Mouse (Mus musculus): ENCODE measurements around the gene Zfp366. TPM values are rescaled to one million over a fixed set of nuclear protein-coding genes. Genes with fewer than 3 reads are reported as not detected.

The Zfp366 gene
- polyA plus RNA-seq, 1 experiment from 2014 or later = 0.47 TPM

DNA sequence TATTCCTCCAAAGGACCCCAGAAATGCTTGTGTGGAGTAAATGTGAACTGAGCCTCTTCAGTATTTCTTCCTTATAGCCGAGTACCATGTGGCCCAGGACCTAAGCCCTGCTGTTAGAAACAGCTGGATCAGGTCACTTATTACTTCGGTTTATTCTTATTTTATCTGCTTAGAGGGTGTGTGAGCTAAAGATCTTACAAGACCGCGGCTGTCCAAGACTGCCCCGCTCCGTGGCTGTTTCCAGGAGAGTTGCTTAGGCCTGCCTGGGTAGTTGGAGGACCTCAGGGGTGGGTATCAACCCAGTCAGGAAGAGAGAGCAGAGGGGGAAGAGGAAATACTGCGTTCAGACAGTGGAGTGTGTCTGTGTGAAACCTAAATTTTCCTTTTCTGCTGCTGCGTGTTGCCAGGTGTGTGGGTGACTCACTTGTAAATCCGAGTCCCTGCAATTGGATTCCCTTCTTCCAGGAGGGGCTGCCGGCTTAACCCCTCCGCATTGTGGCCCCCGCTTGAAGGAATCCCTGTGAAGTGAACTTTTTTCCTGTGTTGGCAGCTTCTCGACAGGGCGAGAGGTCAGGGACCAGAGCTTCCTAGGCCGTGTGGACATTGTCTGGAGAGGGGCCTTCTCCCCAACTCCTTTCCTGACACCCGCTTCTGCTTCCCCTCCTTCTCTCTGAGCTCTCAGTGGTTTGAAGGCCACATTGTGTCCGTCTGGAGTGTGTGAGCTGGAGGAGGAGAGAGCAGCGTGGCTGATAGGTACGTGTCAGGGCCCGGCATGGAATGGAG is 51.0 kb downstream of the Zfp366 start:
- H3K36me3 ChIP-seq (replicated peaks) = no peaks in the 10 kb centered on the region
- H3K4me1 ChIP-seq = peaks cover 32% of the 10 kb centered on the region
- H3K4me3 ChIP-seq = no peak overlapping the region
- H3K27ac ChIP-seq = 0 out of 2 replicates have a peak overlapping the region, but pooled peaks have one; percentile 35
- no peaks in the 10 kb centered on the region for H3K27me3 ChIP-seq (ENCODE audit: poor library complexity, severe bottlenecking)
- 81% methylated on average over 20 of the region's 20 CpGs for WGBS
- H3K9me3 ChIP-seq = no peaks in the 10 kb centered on the region
- DNase-seq (ENCODE audit: extremely low spot score, low spot score) = no peak

DNA sequence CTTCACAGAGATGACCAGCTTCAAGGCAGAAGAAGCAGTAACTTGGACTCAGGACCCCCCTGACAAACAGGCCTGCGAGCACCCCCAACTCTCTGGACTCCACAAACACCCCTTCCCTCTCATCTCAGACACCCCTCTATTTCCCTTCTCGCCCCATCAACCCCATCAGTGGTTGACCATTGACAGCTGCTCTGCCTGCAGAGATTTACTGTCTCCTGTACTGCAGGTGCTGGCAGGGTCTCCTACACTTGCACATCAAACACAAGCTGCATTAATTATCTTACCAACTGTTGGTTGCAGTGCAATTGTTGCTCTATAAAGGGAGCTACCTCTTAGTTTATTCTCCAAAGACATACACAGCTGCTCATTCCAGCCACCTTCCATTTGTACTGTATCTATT is 51.6 kb downstream of the Zfp366 start:
- H3K27ac ChIP-seq = no peak overlapping the region
- H3K27me3 ChIP-seq (ENCODE audit: poor library complexity, severe bottlenecking) = no peaks in the 10 kb centered on the region
- no peak overlapping the region for H3K4me3 ChIP-seq
- peaks cover 36% of the 10 kb centered on the region for H3K4me1 ChIP-seq
- WGBS = 73% methylated on average over 2 of the region's 2 CpGs
- DNase-seq (ENCODE audit: extremely low spot score, low spot score) = no peak
- no peaks in the 10 kb centered on the region for H3K36me3 ChIP-seq (replicated peaks)
- no peaks in the 10 kb centered on the region for H3K9me3 ChIP-seq

DNA sequence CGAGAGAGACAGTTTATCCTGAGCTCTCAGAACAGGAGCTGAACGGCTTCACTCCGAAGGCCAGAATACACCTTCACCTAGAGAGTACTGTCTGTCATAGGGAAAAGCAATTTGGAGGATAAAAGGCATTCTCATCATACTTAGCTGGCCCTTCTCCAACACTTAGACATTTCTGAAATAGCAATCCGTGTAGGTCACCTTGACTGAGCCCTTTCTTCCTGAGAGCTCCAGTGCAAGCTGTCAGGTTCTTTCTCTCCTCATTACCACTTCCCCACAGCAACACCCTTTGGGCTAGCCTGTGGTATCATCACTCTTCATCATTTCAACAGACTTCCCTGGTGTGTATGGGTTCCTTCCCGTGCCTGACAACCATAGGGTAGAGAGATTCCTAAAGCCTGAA is 52.5 kb downstream of the Zfp366 start:
- peaks cover 36% of the 10 kb centered on the region for H3K4me1 ChIP-seq
- H3K27me3 ChIP-seq (ENCODE audit: poor library complexity, severe bottlenecking) = no peaks in the 10 kb centered on the region
- no peak overlapping the region for H3K4me3 ChIP-seq
- no peaks in the 10 kb centered on the region for H3K9me3 ChIP-seq
- H3K36me3 ChIP-seq (replicated peaks) = no peaks in the 10 kb centered on the region
- DNase-seq (ENCODE audit: extremely low spot score, low spot score) = no peak
- WGBS = 90% methylated on average over 5 of the region's 5 CpGs
- no peak overlapping the region for H3K27ac ChIP-seq

DNA sequence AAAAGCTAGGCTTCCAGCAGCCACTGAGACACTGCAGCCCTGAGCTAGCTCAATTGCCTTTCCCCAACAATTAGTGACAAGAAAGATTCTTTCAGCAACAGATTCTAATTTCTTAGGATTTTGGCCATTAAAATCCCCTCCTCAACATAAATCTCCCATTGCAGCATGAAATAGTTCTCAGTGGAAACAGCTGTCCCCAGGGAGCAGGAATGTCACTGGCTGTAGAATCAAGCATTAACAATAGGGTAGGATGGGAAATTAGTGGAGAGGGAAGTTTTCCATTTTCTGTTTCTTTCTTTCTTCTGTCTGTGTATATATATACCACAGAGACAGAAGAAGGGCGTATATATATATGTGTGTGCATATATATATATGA is 53.2 kb downstream of the Zfp366 start:
- 87% methylated on average over 1 of the region's 1 CpGs for WGBS
- Histone ChIP-seq H3K4me1 (peaks cover 36% of the 10 kb centered on the region), H3K4me3 (no peak overlapping the region), H3K9me3 (no peaks in the 10 kb centered on the region), H3K27ac (no peak overlapping the region), H3K36me3 (replicated peaks) (no peaks in the 10 kb centered on the region), H3K27me3 (ENCODE audit: poor library complexity, severe bottlenecking) (no peaks in the 10 kb centered on the region)
- DNase-seq (ENCODE audit: extremely low spot score, low spot score) = no peak

DNA sequence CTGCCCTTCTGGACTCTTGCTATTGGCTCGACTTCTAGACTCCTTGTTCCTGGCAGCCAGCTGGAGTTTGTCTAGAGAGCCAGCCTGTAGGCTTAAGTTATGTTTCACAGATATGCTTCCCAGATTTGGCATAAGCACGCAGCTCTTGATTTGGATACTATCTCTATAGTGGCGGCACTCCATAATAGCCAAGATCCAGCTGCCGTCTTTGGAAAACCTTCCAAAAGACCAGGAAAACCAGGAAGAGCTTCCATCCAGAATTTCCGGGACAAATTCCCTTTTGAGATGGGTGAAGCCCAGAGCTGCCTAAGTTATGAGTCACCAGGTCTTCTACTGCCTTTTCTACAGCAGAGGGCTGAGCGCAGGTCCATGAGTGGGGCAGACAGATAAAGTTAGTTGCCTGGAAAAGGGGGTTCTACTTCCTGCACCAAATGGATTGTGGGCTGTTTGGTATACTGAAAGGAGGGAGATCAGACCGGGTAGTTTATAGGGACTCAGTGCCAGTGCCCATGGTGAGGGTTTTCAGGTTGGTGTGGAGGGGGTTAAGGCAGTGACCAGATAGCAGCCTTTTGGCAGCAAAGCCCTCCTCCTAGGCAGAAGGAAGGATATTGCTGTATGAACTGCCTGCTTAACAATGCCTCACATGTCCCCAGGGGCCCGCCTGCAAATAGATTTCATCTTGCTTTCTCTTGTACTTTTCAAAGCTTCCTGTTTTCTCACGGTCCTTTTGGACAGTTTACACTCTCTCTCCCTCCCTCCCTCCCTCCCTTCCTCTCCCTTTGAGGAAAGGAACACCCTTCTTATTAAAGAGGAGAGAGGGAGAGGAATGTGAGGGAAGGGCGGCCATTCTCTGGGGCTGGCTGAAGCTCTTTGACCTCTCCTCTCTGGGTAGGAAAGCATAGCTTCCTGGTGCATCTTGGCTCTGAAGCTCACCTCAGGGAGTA is 53.9 kb downstream of the Zfp366 start:
- no peaks in the 10 kb centered on the region for H3K9me3 ChIP-seq
- peak overlapping the region; percentile 82 for H3K27ac ChIP-seq
- H3K4me1 ChIP-seq = peaks cover 36% of the 10 kb centered on the region
- no peaks in the 10 kb centered on the region for H3K36me3 ChIP-seq (replicated peaks)
- no peak for DNase-seq (ENCODE audit: extremely low spot score, low spot score)
- WGBS = 74% methylated on average over 10 of the region's 10 CpGs
- H3K27me3 ChIP-seq (ENCODE audit: poor library complexity, severe bottlenecking) = no peaks in the 10 kb centered on the region
- H3K4me3 ChIP-seq = no peak overlapping the region

DNA sequence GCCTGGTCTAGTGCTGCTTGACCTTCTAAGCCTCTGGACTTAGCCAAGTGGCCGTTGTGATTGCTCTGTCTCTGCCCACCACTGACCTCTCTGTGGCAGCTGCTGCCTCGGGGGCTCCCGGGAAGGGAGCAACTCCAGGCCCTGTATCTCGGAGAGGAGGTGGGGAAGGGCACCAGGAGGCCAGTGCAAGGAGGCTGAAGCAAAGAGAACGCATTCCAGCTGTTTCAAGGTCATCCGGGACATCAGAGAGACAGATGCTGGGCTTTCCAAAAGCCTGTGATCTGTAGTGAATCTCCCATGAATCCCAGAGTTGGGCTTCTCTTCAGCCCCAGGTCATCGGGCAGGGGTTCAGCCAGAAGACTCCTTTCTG is 54.5 kb downstream of the Zfp366 start:
- Histone ChIP-seq H3K4me3 (no peak overlapping the region), H3K4me1 (peaks cover 36% of the 10 kb centered on the region), H3K36me3 (replicated peaks) (no peaks in the 10 kb centered on the region), H3K27ac (peak overlapping the region; percentile 82), H3K27me3 (ENCODE audit: poor library complexity, severe bottlenecking) (no peaks in the 10 kb centered on the region), H3K9me3 (no peaks in the 10 kb centered on the region)
- peak; percentile 29 for DNase-seq (ENCODE audit: extremely low spot score, low spot score)
- 35% methylated on average over 7 of the region's 7 CpGs for WGBS

DNA sequence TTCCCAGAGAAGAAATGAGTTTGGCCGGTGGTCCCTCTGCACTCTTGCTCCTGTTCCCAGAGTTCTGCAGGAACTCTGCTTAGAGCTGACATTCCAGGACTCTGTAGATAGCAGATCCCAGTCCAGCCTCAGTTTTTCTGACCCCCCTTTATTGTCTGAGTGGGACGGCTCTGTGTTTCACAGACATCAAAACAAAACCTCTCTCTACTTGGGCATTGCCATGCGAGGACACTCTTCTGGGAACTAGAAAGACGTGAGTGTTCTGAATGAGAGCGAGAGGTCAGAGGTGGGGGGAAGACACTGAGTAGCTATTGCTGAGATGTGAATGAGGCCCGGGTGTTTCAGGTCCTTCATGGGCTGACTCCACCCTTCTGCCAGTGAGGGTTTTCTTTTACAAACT is 55.1 kb downstream of the Zfp366 start:
- Histone ChIP-seq H3K27me3 (ENCODE audit: poor library complexity, severe bottlenecking) (no peaks in the 10 kb centered on the region), H3K4me3 (no peak overlapping the region), H3K4me1 (peaks cover 39% of the 10 kb centered on the region), H3K9me3 (no peaks in the 10 kb centered on the region), H3K36me3 (replicated peaks) (no peaks in the 10 kb centered on the region), H3K27ac (peak overlapping the region; percentile 82)
- WGBS = 46% methylated on average over 6 of the region's 6 CpGs
- no peak for DNase-seq (ENCODE audit: extremely low spot score, low spot score)

DNA sequence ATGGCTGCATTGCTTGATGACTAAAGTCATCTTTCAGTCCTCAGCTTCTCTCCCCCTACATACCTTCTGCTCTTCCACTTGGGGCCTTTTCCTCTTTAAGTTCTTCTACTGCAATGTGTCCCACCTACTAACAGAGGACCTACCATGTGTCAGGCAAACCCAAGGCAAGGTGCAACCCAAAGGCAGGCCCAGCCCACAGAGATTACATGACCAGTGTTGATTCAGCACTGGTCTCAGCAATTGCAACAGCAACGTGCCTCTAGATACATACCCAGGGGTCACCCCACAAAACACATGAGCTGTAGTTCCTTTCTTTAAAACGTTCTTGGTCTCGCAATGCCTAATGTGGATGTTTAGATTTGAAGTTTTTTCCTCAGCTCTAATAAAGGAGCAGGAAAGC is 57.4 kb downstream of the Zfp366 start:
- no peak for DNase-seq (ENCODE audit: extremely low spot score, low spot score)
- Histone ChIP-seq H3K4me3 (no peak overlapping the region), H3K9me3 (no peaks in the 10 kb centered on the region), H3K4me1 (peaks cover 46% of the 10 kb centered on the region), H3K27me3 (ENCODE audit: poor library complexity, severe bottlenecking) (no peaks in the 10 kb centered on the region), H3K36me3 (replicated peaks) (no peaks in the 10 kb centered on the region), H3K27ac (no peak overlapping the region)
- 90% methylated on average over 3 of the region's 3 CpGs for WGBS

DNA sequence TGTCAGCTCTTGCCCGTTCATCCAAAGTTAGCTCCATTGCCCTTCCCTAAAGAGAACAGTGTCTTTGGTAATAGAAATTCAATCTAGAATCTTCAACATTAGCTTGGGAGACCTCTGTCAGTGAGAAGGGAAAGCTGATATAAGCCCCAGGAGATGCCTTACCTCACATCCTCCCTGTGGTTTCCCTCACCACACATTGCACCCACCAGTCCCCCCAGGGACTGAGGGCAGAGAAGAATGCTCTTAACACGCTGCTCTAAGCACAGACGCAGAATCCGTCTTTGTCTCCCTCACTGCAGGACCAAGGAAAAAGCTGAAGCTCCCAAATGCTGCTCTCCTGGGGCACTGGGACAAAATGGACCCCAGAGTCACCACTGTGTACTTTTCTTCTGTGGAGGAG is 58.3 kb downstream of the Zfp366 start:
- whole genome bisulfite sequencing = 78% methylated on average over 4 of the region's 4 CpGs
- no peak overlapping the region for H3K4me3 ChIP-seq

DNA sequence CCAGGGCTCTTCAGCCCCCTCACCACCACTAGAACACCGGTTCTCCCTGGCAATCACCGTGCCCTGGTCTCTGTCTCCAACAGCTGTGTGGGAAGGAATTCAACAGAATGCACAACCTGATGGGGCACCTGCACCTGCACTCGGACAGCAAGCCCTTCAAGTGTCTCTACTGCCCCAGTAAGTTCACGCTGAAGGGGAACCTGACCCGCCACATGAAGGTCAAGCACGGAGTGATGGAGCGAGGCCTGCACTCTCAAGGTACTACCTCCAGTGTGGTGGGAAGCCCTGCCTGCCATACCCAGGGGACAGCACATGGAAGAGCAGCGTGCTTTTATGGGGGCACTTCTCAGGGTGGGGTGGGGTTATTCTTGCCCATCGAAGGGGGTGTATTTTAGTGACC is 59.2 kb downstream of the Zfp366 start:
- no peak overlapping the region for H3K27ac ChIP-seq
- no peak for DNase-seq (ENCODE audit: extremely low spot score, low spot score)
- H3K9me3 ChIP-seq = no peaks in the 10 kb centered on the region
- 94% methylated on average over 9 of the region's 9 CpGs for WGBS
- no peak overlapping the region for H3K4me3 ChIP-seq
- no peaks in the 10 kb centered on the region for H3K36me3 ChIP-seq (replicated peaks)
- H3K27me3 ChIP-seq (ENCODE audit: poor library complexity, severe bottlenecking) = no peaks in the 10 kb centered on the region
- peaks cover 40% of the 10 kb centered on the region for H3K4me1 ChIP-seq

More for the DNA sequence above, 58.3 kb downstream of the Zfp366 start:
- 0 out of 2 replicates have a peak overlapping the region, but pooled peaks have one; percentile 26 for H3K27ac ChIP-seq
- DNase-seq (ENCODE audit: extremely low spot score, low spot score) = no peak
- no peaks in the 10 kb centered on the region for H3K27me3 ChIP-seq (ENCODE audit: poor library complexity, severe bottlenecking)
- no peaks in the 10 kb centered on the region for H3K9me3 ChIP-seq
- H3K4me1 ChIP-seq = peaks cover 46% of the 10 kb centered on the region
- no peaks in the 10 kb centered on the region for H3K36me3 ChIP-seq (replicated peaks)

DNA sequence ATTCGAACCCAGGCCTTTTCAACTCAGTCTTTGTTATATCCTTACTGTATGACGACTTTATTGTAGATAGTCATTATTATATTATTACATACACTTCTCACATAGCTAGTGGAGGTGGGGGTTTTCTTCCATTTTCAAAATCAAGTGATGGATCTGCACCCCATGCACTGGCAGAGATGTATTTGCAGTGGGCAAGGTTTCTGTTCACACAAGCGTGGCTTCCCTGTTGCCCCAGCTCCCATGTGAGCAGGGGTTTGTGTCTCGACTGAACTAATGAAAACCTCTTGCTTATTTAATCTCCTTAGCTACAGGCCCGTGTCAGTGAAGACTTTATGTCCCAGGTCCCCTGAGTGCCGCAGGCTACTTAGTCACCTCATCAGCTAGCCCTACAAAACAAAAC is 59.8 kb downstream of the Zfp366 start:
- Histone ChIP-seq H3K4me1 (peaks cover 33% of the 10 kb centered on the region), H3K36me3 (replicated peaks) (no peaks in the 10 kb centered on the region), H3K27me3 (ENCODE audit: poor library complexity, severe bottlenecking) (no peaks in the 10 kb centered on the region), H3K4me3 (no peak overlapping the region), H3K27ac (peak overlapping the region; percentile 37; the same call in 1 of the 2 replicates), H3K9me3 (no peaks in the 10 kb centered on the region)
- WGBS = 42% methylated on average over 6 of the region's 6 CpGs
- no peak for DNase-seq (ENCODE audit: extremely low spot score, low spot score)

DNA sequence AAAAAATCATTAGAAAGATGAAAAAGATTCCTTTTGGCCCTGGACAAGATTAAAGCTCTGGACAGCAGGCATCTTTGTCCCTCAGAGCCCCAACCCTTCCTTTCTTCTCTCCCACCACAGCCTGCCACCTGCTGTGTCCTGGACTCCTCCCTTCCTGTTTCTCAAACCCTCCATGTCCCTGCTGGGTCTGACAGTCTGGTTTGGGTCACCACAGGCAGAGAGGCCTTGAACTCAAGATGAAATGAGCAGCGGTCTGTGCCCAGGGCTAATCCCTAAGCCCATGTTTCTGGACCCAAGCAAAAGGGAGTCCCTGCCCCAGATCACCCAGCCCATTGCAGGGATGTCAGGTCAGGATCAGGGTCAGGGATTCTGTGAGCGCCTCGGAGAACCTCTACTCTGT is 60.3 kb downstream of the Zfp366 start:
- H3K27me3 ChIP-seq (ENCODE audit: poor library complexity, severe bottlenecking) = no peaks in the 10 kb centered on the region
- H3K27ac ChIP-seq = peak overlapping the region; percentile 37; the same call in 1 of the 2 replicates
- no peak overlapping the region for H3K4me3 ChIP-seq
- peaks cover 29% of the 10 kb centered on the region for H3K4me1 ChIP-seq
- H3K9me3 ChIP-seq = no peaks in the 10 kb centered on the region
- WGBS = 50% methylated on average over 3 of the region's 3 CpGs
- no peaks in the 10 kb centered on the region for H3K36me3 ChIP-seq (replicated peaks)
- DNase-seq (ENCODE audit: extremely low spot score, low spot score) = no peak

DNA sequence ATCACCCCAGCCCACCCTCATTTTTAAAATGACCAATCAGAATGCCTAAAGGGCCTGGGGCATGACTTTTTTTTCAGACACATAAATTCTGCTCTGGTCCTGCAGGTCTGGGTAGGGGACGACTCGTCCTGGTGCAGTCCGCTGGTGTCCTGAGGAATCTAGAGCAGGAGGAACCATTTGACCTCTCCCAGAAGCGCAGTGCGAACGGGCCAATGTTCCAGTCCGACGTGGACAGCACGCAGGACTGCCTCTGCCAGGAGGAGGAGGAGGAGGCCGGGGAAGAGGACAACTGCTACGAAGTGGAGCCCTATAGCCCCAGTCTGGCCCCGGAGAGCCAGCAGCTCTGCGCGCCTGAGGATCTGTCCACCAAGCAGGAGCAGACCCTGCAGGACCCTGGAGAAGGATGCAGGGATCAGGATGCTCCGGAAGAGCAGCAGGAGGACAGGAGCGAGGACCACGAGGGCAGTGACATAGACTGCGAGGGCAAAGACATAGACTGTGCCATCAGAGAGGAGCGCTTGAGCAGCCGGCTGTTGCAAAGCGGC is 61.4 kb downstream of the Zfp366 start:
- peaks cover 18% of the 10 kb centered on the region for H3K4me1 ChIP-seq
- no peaks in the 10 kb centered on the region for H3K9me3 ChIP-seq
- no peaks in the 10 kb centered on the region for H3K27me3 ChIP-seq (ENCODE audit: poor library complexity, severe bottlenecking)
- peak overlapping the region; percentile 20; the same call in 1 of the 2 replicates for H3K27ac ChIP-seq
- WGBS = 85% methylated on average over 21 of the region's 21 CpGs
- H3K36me3 ChIP-seq (replicated peaks) = no peaks in the 10 kb centered on the region
- no peak for DNase-seq (ENCODE audit: extremely low spot score, low spot score)
- H3K4me3 ChIP-seq = no peak overlapping the region
